Mouse (Mus musculus): Measurements from ENCODE around the gene Nkain2. TPM values are rescaled to one million over a fixed set of nuclear protein-coding genes. Genes with fewer than 3 reads are reported as not detected.

The Nkain2 gene
- total RNA-seq, 2 experiments from 2014 or later, result 0.79 TPM; not detected in 1

Other genes with a start within 250 kb of the Nkain2 start
- 100 to 1,000 TPM; 298 to 299 TPM for gene Trdn, start 190.1 kb upstream of the Nkain2 start, total RNA-seq (2021)

Measured in heart, adult 18-20 months (tissue).